Mouse (Mus musculus) embryonic fibroblast, embryonic 13.5 days (primary cell): ENCODE results near the gene Ttc39b.

Experiments used
- CTCF ChIP-seq: IDR thresholded peaks from 2 replicates; pipeline ENCODE4 v1.5.1; 2011; ENCODE audit warnings: mild to moderate bottlenecking, control low read depth, low read length, moderate library complexity, borderline replicate concordance; ENCODE audit not compliant: insufficient read depth
- POLR2A ChIP-seq: IDR thresholded peaks from 2 replicates; pipeline ENCODE4 v1.6.1; 2011; ENCODE audit warnings: low read depth, mild to moderate bottlenecking, control low read depth, low read length, moderate library complexity

GRCm38 (mm10) chr4:83301713-83302112 lies 22.3 kb downstream of the Ttc39b start:
- TF ChIP-seq CTCF (no peak), POLR2A (no peak)
